Comparison of ENCODE assay signal across 9 mouse cellular contexts in genomic region chr12:83713749-83714148, GRCm38 (mm10). TPM values are rescaled to one million over a fixed set of nuclear protein-coding genes. Genes with fewer than 3 reads are reported as not detected.
DNase-seq lines count a peak whose midpoint lies in the region; ATAC-seq and TF ChIP-seq lines count a peak whose summit lies in the region.
"Had no signal": no experiment of that assay in that cellular context is flagged by ENCODE, and none has a peak within 500 bp of the region (broad histone marks: within the 10 kb centered on the region; RNA-seq: fewer than 3 reads in every experiment).

No protein-coding gene starts in this region.

- DNase-seq in forebrain, embryonic 11.5 days (ENCODE audit: low spot score), result no peak
- no peak for DNase-seq in liver, embryonic 14.5 days (ENCODE audit: low read depth in 3 of 3, low spot score in 3 of 3)
- DNase-seq in Patski (ENCODE audit: low read depth, low spot score), result peak; percentile 27
- DNase-seq in fibroblast of lung, adult 2 months (ENCODE audit: low read depth), result peak; percentile 27
- DNase-seq in lung, postnatal 10 days, result peak; percentile 76
- DNase-seq in yolk sac, embryonic 10.5 days (ENCODE audit: low spot score), result no peak

- H3K36me3 ChIP-seq in forebrain, embryonic 13.5 days (ENCODE audit: poor library complexity, severe bottlenecking), result peaks cover 75% of the 10 kb centered on the region
- H3K36me3 ChIP-seq in forebrain, embryonic 11.5 days (ENCODE audit: control insufficient read depth, insufficient read depth, low read length), result no peaks in the 10 kb centered on the region; the same call in 1 of the 2 replicates
- H3K36me3 ChIP-seq in liver, embryonic 14.5 days (replicated peaks; ENCODE audit: control insufficient read depth, insufficient read depth, low read depth), result peaks cover 20% of the 10 kb centered on the region
- H3K36me3 ChIP-seq in liver, embryonic 12.5 days, result peaks cover 86% of the 10 kb centered on the region

- no peak overlapping the region for H3K9ac ChIP-seq in forebrain, embryonic 13.5 days
- no peak overlapping the region for H3K9ac ChIP-seq in forebrain, embryonic 11.5 days (ENCODE audit: low read length)
- H3K9ac ChIP-seq in liver, embryonic 14.5 days (replicated peaks), result no peak overlapping the region
- no peak overlapping the region for H3K9ac ChIP-seq in liver, embryonic 12.5 days
- H3K9ac ChIP-seq: neural tube, embryonic 12.5 days had no signal

- H3K4me1 ChIP-seq in forebrain, embryonic 13.5 days, result no peaks in the 10 kb centered on the region
- no peaks in the 10 kb centered on the region for H3K4me1 ChIP-seq in forebrain, embryonic 11.5 days (replicated peaks; ENCODE audit: control insufficient read depth, insufficient read depth, low read length)
- H3K4me1 ChIP-seq in liver, embryonic 14.5 days (replicated peaks; ENCODE audit: control insufficient read depth in 2 of 2, insufficient read depth in 2 of 2, low read length in 1 of 2), result peaks cover 2 to 5% of the 10 kb centered on the region in 2 experiments
- H3K4me1 ChIP-seq in liver, embryonic 12.5 days, result peaks cover 9% of the 10 kb centered on the region
- H3K4me1 ChIP-seq: neural tube, embryonic 12.5 days had no signal

- H3K9me3 ChIP-seq in forebrain, embryonic 13.5 days (replicated peaks), result no peaks in the 10 kb centered on the region
- no peaks in the 10 kb centered on the region for H3K9me3 ChIP-seq in forebrain, embryonic 11.5 days (ENCODE audit: control insufficient read depth, low read length)
- H3K9me3 ChIP-seq in liver, embryonic 14.5 days (ENCODE audit: control insufficient read depth, low read length), result no peaks in the 10 kb centered on the region
- no peaks in the 10 kb centered on the region for H3K9me3 ChIP-seq in liver, embryonic 12.5 days (replicated peaks)
- H3K9me3 ChIP-seq: neural tube, embryonic 12.5 days had no signal

- in situ Hi-C loops in Patski (cut with MboI; ENCODE audit: low pct_unique_long_range_greater_than_20kb), result loop anchor here (5.0 to 10.0 kb wide), 2 partner anchors 54 to 221 kb away; no protein-coding TSS in a partner anchor

- no peak overlapping the region for H3K27ac ChIP-seq in forebrain, embryonic 13.5 days
- H3K27ac ChIP-seq in forebrain, embryonic 11.5 days (ENCODE audit: low read depth, low read length), result no peak overlapping the region
- no peak overlapping the region for H3K27ac ChIP-seq in liver, embryonic 14.5 days
- H3K27ac ChIP-seq in liver, embryonic 12.5 days, result no peak overlapping the region
- H3K27ac ChIP-seq: neural tube, embryonic 12.5 days had no signal

- no peaks in the 10 kb centered on the region for H3K27me3 ChIP-seq in forebrain, embryonic 13.5 days
- H3K27me3 ChIP-seq in forebrain, embryonic 11.5 days (ENCODE audit: control insufficient read depth, insufficient read depth, low read length), result no peaks in the 10 kb centered on the region
- H3K27me3 ChIP-seq in liver, embryonic 14.5 days (ENCODE audit: control insufficient read depth, insufficient read depth, low read length), result no peaks in the 10 kb centered on the region
- H3K27me3 ChIP-seq in liver, embryonic 12.5 days (replicated peaks), result no peaks in the 10 kb centered on the region
- H3K27me3 ChIP-seq in Patski, result no peaks in the 10 kb centered on the region
- H3K27me3 ChIP-seq: neural tube, embryonic 12.5 days had no signal

- peak; percentile 55 for TF ChIP-seq CTCF in liver, embryonic 14.5 days (IDR thresholded peaks at IDR 0.05; ENCODE audit: low read depth)
- TF ChIP-seq CTCF in Patski (IDR thresholded peaks at IDR 0.05), result peak; percentile 64

- no peak for TF ChIP-seq EP300 in liver, embryonic 14.5 days (IDR thresholded peaks at IDR 0.05; ENCODE audit: low read depth)

- no peak overlapping the region for H3K4me3 ChIP-seq in forebrain, embryonic 13.5 days
- H3K4me3 ChIP-seq in forebrain, embryonic 11.5 days (ENCODE audit: low read depth, low read length), result no peak overlapping the region
- H3K4me3 ChIP-seq in liver, embryonic 14.5 days (ENCODE audit: insufficient read depth in 1 of 2, low read depth in 2 of 2, low read length in 2 of 2), result no peak overlapping the region
- H3K4me3 ChIP-seq in liver, embryonic 12.5 days, result no peak overlapping the region
- H3K4me3 ChIP-seq: neural tube, embryonic 12.5 days had no signal

- WGBS in forebrain, embryonic 13.5 days, result 51% methylated on average over 2 of the region's 2 CpGs
- WGBS in forebrain, embryonic 11.5 days, result 59% methylated on average over 2 of the region's 2 CpGs
- WGBS in liver, embryonic 14.5 days (ENCODE audit: insufficient replicate concordance), result 46% methylated on average over 2 of the region's 2 CpGs
- 52% methylated on average over 2 of the region's 2 CpGs for WGBS in liver, embryonic 12.5 days (ENCODE audit: insufficient replicate concordance)

- POLR2A ChIA-PET in Patski (lab: Charles Lee), result no interaction called here

- H3K4me2 ChIP-seq in forebrain, embryonic 13.5 days, result no peak overlapping the region
- no peak overlapping the region for H3K4me2 ChIP-seq in forebrain, embryonic 11.5 days (ENCODE audit: low read depth, low read length, severe bottlenecking)
- H3K4me2 ChIP-seq in liver, embryonic 14.5 days (ENCODE audit: low read depth), result no peak overlapping the region
- no peak overlapping the region for H3K4me2 ChIP-seq in liver, embryonic 12.5 days
- H3K4me2 ChIP-seq: neural tube, embryonic 12.5 days had no signal

- CTCF ChIA-PET in Patski (lab: Charles Lee), result interaction anchor here (0.6 to 2.9 kb wide), 12 partner anchors 13 to 88 kb away, joined by 3 to 13 read pairs (median 4); no protein-coding TSS in a partner anchor

- ATAC-seq in forebrain, embryonic 13.5 days, result peak; percentile 48; the same call in 1 of the 2 replicates
- no peak for ATAC-seq in forebrain, embryonic 11.5 days (replicated peaks; ENCODE audit: low FRiP score)
- ATAC-seq in liver, embryonic 14.5 days (ENCODE audit: insufficient read depth), result no peak
- no peak for ATAC-seq in liver, embryonic 12.5 days
- no peak for ATAC-seq in Patski

RNA-seq across cellular contexts. Expression of gene Psen1, which starts 25.8 kb away (rescaled TPM):
- 56.5 and 60.5 TPM in 2 replicates for polyA plus RNA-seq in forebrain, embryonic 13.5 days (2015; fragmentation: Nextera tagmentation; extraction: Ambion mirVana)
- 64.9 and 69.6 TPM in 2 replicates for polyA plus RNA-seq in forebrain, embryonic 11.5 days (2014; fragmentation: Nextera tagmentation; extraction: Ambion mirVana)
- 6.3 and 6.8 TPM in 2 replicates for polyA plus RNA-seq in liver, embryonic 14.5 days (2012; rRNA removed)
- polyA plus RNA-seq in liver, embryonic 14.5 days (2014; fragmentation: Nextera tagmentation; extraction: Ambion mirVana), result 21.0 and 21.1 TPM in 2 replicates
- polyA plus RNA-seq in liver, embryonic 12.5 days (2016; fragmentation: Nextera tagmentation; extraction: Ambion mirVana), result 32.2 and 33.0 TPM in 2 replicates
- 59.9 TPM for polyA plus RNA-seq in Patski (2021)

RNA-seq across cellular contexts. Expression of gene Papln, which starts 49.7 kb away (rescaled TPM):
- 0.10 and 0.19 TPM in 2 replicates for polyA plus RNA-seq in forebrain, embryonic 13.5 days (2015; fragmentation: Nextera tagmentation; extraction: Ambion mirVana)
- polyA plus RNA-seq in forebrain, embryonic 11.5 days (2014; fragmentation: Nextera tagmentation; extraction: Ambion mirVana), result 0.04 and 0.05 TPM in 2 replicates
- polyA plus RNA-seq in liver, embryonic 14.5 days (2012; rRNA removed), result 1.2 and 1.7 TPM in 2 replicates
- polyA plus RNA-seq in liver, embryonic 14.5 days (2014; fragmentation: Nextera tagmentation; extraction: Ambion mirVana), result 0.27 and 0.81 TPM in 2 replicates
- 0.61 and 0.70 TPM in 2 replicates for polyA plus RNA-seq in liver, embryonic 12.5 days (2016; fragmentation: Nextera tagmentation; extraction: Ambion mirVana)
- 2.7 TPM for polyA plus RNA-seq in Patski (2021)

Comparison
In these comparisons a context has a peak if more than half of its experiments do, and no peak if none do; other contexts are left out.
1. DNase-seq: peak in Patski (single experiment), fibroblast of lung, adult 2 months (single experiment) and lung, postnatal 10 days (single experiment); none in forebrain, embryonic 11.5 days (single experiment), liver, embryonic 14.5 days (0 of 3) and yolk sac, embryonic 10.5 days (single experiment).